In the genomic region with DNA sequence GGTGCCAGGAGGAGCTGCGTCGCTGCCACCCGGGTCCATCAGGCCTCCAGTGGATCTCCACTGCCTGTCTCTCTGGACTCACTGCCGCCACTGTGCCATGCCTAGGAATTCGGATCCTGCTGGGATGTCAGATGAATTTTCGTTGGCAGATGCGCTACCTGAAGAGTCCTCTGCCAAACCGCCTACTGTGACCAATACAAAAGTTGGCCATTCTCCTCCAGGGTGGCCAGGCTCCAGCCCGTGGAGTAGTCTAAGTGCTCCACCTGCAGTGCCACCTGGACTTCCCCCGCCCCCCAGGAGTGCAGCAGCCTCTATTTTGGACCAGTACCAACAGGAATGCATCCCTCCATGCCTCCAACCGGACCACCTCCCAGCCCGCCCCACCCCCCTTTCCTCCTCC, we compare ENCODE assay signal across 35 mouse cellular contexts. TPM values are rescaled to one million over a fixed set of nuclear protein-coding genes. Genes with fewer than 3 reads are reported as not detected.
A peak's percentile ranks its signal among the peaks of the same experiment; 100 is the strongest.
DNase-seq lines count a peak whose midpoint lies in the region; ATAC-seq lines count a peak whose summit lies in the region.
"Had no signal": no experiment of that assay in that cellular context is flagged by ENCODE, and none has a peak within 500 bp of the region (broad histone marks: within the 10 kb centered on the region; RNA-seq: fewer than 3 reads in every experiment).

No protein-coding gene starts in this region.

- no peaks in the 10 kb centered on the region for H3K4me1 ChIP-seq in heart, embryonic 12.5 days (replicated peaks)
- no peaks in the 10 kb centered on the region for H3K4me1 ChIP-seq in forebrain, embryonic 15.5 days
- no peaks in the 10 kb centered on the region for H3K4me1 ChIP-seq in hindbrain, embryonic 16.5 days (ENCODE audit: control insufficient read depth, insufficient read depth, low read depth, low read length)
- H3K4me1 ChIP-seq: embryonic facial prominence, embryonic 12.5 days; intestine, embryonic 15.5 days; limb, embryonic 15.5 days; midbrain, embryonic 12.5 days; neural tube, embryonic 12.5 days had no signal

- no peaks in the 10 kb centered on the region for H3K36me3 ChIP-seq in heart, embryonic 12.5 days
- no peaks in the 10 kb centered on the region for H3K36me3 ChIP-seq in forebrain, embryonic 15.5 days
- H3K36me3 ChIP-seq in hindbrain, embryonic 16.5 days (ENCODE audit: control insufficient read depth, insufficient read depth, low read length): no peaks in the 10 kb centered on the region
- H3K36me3 ChIP-seq: embryonic facial prominence, embryonic 12.5 days; intestine, embryonic 15.5 days; limb, embryonic 10.5 days; limb, embryonic 15.5 days; liver, embryonic 13.5 days; midbrain, embryonic 12.5 days; neural tube, embryonic 12.5 days had no signal

- no peak for ATAC-seq in heart, embryonic 12.5 days (ENCODE audit: insufficient number of reproducible peaks, low FRiP score)
- no peak for ATAC-seq in forebrain, embryonic 15.5 days (replicated peaks)
- no peak for ATAC-seq in hindbrain, embryonic 16.5 days
- ATAC-seq: forebrain, embryonic 14.5 days; hindbrain, postnatal 0 days; intestine, embryonic 15.5 days had no signal

- 78% methylated on average over 12 of the region's 12 CpGs for WGBS in heart, embryonic 12.5 days
- WGBS in forebrain, embryonic 15.5 days: 82% methylated on average over 12 of the region's 12 CpGs
- WGBS in hindbrain, embryonic 16.5 days: 78% methylated on average over 12 of the region's 12 CpGs

- H3K27me3 ChIP-seq in heart, embryonic 12.5 days (replicated peaks): no peaks in the 10 kb centered on the region
- no peaks in the 10 kb centered on the region for H3K27me3 ChIP-seq in forebrain, embryonic 15.5 days
- no peaks in the 10 kb centered on the region for H3K27me3 ChIP-seq in hindbrain, embryonic 16.5 days (replicated peaks; ENCODE audit: control insufficient read depth, insufficient read depth, low read length)
- H3K27me3 ChIP-seq: embryonic facial prominence, embryonic 12.5 days; intestine, embryonic 15.5 days; limb, embryonic 15.5 days; liver, embryonic 13.5 days; midbrain, embryonic 12.5 days; neural tube, embryonic 12.5 days had no signal

- no peak overlapping the region for H3K4me2 ChIP-seq in heart, embryonic 12.5 days
- no peak overlapping the region for H3K4me2 ChIP-seq in forebrain, embryonic 15.5 days (replicated peaks)
- no peak overlapping the region for H3K4me2 ChIP-seq in hindbrain, embryonic 16.5 days (ENCODE audit: low read length)
- H3K4me2 ChIP-seq: embryonic facial prominence, embryonic 12.5 days; intestine, embryonic 15.5 days; limb, embryonic 15.5 days; liver, embryonic 13.5 days; lung, embryonic 14.5 days; midbrain, embryonic 12.5 days; neural tube, embryonic 12.5 days had no signal

- H3K27ac ChIP-seq in heart, embryonic 12.5 days (ENCODE audit: poor library complexity, severe bottlenecking): no peak overlapping the region
- no peak overlapping the region for H3K27ac ChIP-seq in forebrain, embryonic 15.5 days (replicated peaks)
- no peak overlapping the region for H3K27ac ChIP-seq in hindbrain, embryonic 16.5 days (ENCODE audit: low read depth, low read length)
- H3K27ac ChIP-seq: embryonic facial prominence, embryonic 12.5 days; gastrocnemius, adult 2 months; heart, adult 2 months; hindbrain, postnatal 0 days; intestine, embryonic 15.5 days; kidney, postnatal 0 days; limb, embryonic 10.5 days; limb, embryonic 15.5 days; liver, embryonic 13.5 days; midbrain, embryonic 12.5 days; neural tube, embryonic 12.5 days; stomach, postnatal 0 days had no signal

- H3K9ac ChIP-seq in heart, embryonic 12.5 days: no peak overlapping the region
- H3K9ac ChIP-seq in forebrain, embryonic 15.5 days (replicated peaks): no peak overlapping the region
- H3K9ac ChIP-seq in hindbrain, embryonic 16.5 days (ENCODE audit: low read depth, low read length): no peak overlapping the region
- H3K9ac ChIP-seq: embryonic facial prominence, embryonic 12.5 days; intestine, embryonic 15.5 days; limb, embryonic 15.5 days; liver, embryonic 13.5 days; lung, embryonic 14.5 days; midbrain, embryonic 12.5 days; neural tube, embryonic 12.5 days had no signal

- 0 out of 2 replicates have a peak, but pooled peaks cover 5% of the 10 kb centered on the region for H3K9me3 ChIP-seq in heart, embryonic 12.5 days (replicated peaks)
- H3K9me3 ChIP-seq in forebrain, embryonic 15.5 days: no peaks in the 10 kb centered on the region
- H3K9me3 ChIP-seq in hindbrain, embryonic 16.5 days (ENCODE audit: control insufficient read depth, low read length): no peaks in the 10 kb centered on the region
- H3K9me3 ChIP-seq: embryonic facial prominence, embryonic 12.5 days; intestine, embryonic 15.5 days; limb, embryonic 10.5 days; limb, embryonic 15.5 days; liver, embryonic 13.5 days; midbrain, embryonic 12.5 days; neural tube, embryonic 12.5 days had no signal

- peak; percentile 70 for DNase-seq in heart, adult 11 months
- peak; percentile 92 for DNase-seq in cerebellum, adult 11-12 months
- DNase-seq in cerebellum, adult 9-11 months: peak; percentile 93
- no peak for DNase-seq in adrenal gland, postnatal 14 days
- DNase-seq: adrenal gland, postnatal 36 days; embryo, embryonic 11 days; gastrocnemius, adult 2 months; gastrocnemius, postnatal 36 days; heart, adult 2 months; kidney, adult 8-10 months; kidney, postnatal 4 days; liver, embryonic 13.5 days; lung, embryonic 14.5 days; right cerebral cortex, adult 18-20 months; spleen, adult 18-20 months; thymus, adult 18-20 months; thymus, postnatal 25 days had no signal

- no peak overlapping the region for H3K4me3 ChIP-seq in heart, embryonic 12.5 days
- no peak overlapping the region for H3K4me3 ChIP-seq in forebrain, embryonic 15.5 days
- H3K4me3 ChIP-seq in hindbrain, embryonic 16.5 days (ENCODE audit: low read length): no peak overlapping the region
- H3K4me3 ChIP-seq: embryonic facial prominence, embryonic 12.5 days; gastrocnemius, adult 2 months; heart, adult 2 months; intestine, embryonic 15.5 days; limb, embryonic 10.5 days; limb, embryonic 15.5 days; liver, embryonic 13.5 days; megakaryocyte, embryonic 14.5 days; midbrain, embryonic 12.5 days; myocyte; neural tube, embryonic 12.5 days had no signal

RNA-seq across cellular contexts. Expression of a gene that starts 7.7 kb away (rescaled TPM):
- not detected in 2 replicates for polyA plus RNA-seq in heart, embryonic 12.5 days (2016; fragmentation: Nextera tagmentation; extraction: Ambion mirVana)
- not detected in 2 replicates for total RNA-seq in adrenal gland, postnatal 14 days (2021)
- 0.24 and 0.52 TPM in 2 replicates for polyA plus RNA-seq in forebrain, embryonic 15.5 days (2015; fragmentation: Nextera tagmentation; extraction: Ambion mirVana)
- 0.91 and 1.1 TPM in 2 replicates for polyA plus RNA-seq in hindbrain, embryonic 16.5 days (2015; fragmentation: Nextera tagmentation; extraction: Ambion mirVana)
- total RNA-seq: adrenal gland, postnatal 36 days; gastrocnemius, adult 2 months; gastrocnemius, postnatal 36 days; heart, adult 2 months; heart, postnatal 25 days had no signal
- polyA plus RNA-seq: embryonic facial prominence, embryonic 12.5 days; forebrain, embryonic 14.5 days; heart, embryonic 14.5 days; hindbrain, embryonic 11.5 days; limb, embryonic 10.5 days; limb, embryonic 15.5 days; liver, embryonic 13.5 days; lung, embryonic 14.5 days; myocyte; neural tube, embryonic 12.5 days had no signal

RNA-seq across cellular contexts. Expression of a gene that starts 19.7 kb away (rescaled TPM):
- 3.2 and 3.7 TPM in 2 replicates for polyA plus RNA-seq in heart, embryonic 12.5 days (2016; fragmentation: Nextera tagmentation; extraction: Ambion mirVana)
- 8.8 and 16.2 TPM in 2 replicates for total RNA-seq in adrenal gland, postnatal 14 days (2021)
- 2.7 and 3.1 TPM in 2 replicates for polyA plus RNA-seq in forebrain, embryonic 15.5 days (2015; fragmentation: Nextera tagmentation; extraction: Ambion mirVana)
- polyA plus RNA-seq in hindbrain, embryonic 16.5 days (2015; fragmentation: Nextera tagmentation; extraction: Ambion mirVana): 1.9 and 2.0 TPM in 2 replicates

RNA-seq across cellular contexts. Expression of a gene that starts 47.3 kb away (rescaled TPM):
- polyA plus RNA-seq in heart, embryonic 12.5 days (2016; fragmentation: Nextera tagmentation; extraction: Ambion mirVana): 9.8 and 10.2 TPM in 2 replicates
- 80.9 and 86.1 TPM in 2 replicates for total RNA-seq in adrenal gland, postnatal 14 days (2021)
- 9.2 and 9.3 TPM in 2 replicates for polyA plus RNA-seq in forebrain, embryonic 15.5 days (2015; fragmentation: Nextera tagmentation; extraction: Ambion mirVana)
- polyA plus RNA-seq in hindbrain, embryonic 16.5 days (2015; fragmentation: Nextera tagmentation; extraction: Ambion mirVana): 4.3 and 6.2 TPM in 2 replicates
